16 mouse cellular contexts compared by ENCODE assay signal in genomic region chr6:22327091-22327490, GRCm38 (mm10). TPM values are rescaled to one million over a fixed set of nuclear protein-coding genes. Genes with fewer than 3 reads are reported as not detected.
DNase-seq lines count a peak whose midpoint lies in the region; ATAC-seq and TF ChIP-seq lines count a peak whose summit lies in the region.
"Had no signal": no experiment of that assay in that cellular context is flagged by ENCODE, and none has a peak within 500 bp of the region (broad histone marks: within the 10 kb centered on the region; RNA-seq: fewer than 3 reads in every experiment).

No protein-coding gene starts in this region.

- TF ChIP-seq EP300 in stomach, postnatal 0 days (optimal IDR thresholded peaks at IDR 0.05): no peak

- no peak overlapping the region for H3K9ac ChIP-seq in heart, embryonic 15.5 days
- H3K9ac ChIP-seq in midbrain, embryonic 14.5 days (replicated peaks; ENCODE audit: low read length): no peak overlapping the region
- no peak overlapping the region for H3K9ac ChIP-seq in midbrain, postnatal 0 days (replicated peaks; ENCODE audit: low read length, poor library complexity, severe bottlenecking)
- no peak overlapping the region for H3K9ac ChIP-seq in stomach, postnatal 0 days (ENCODE audit: low read length)
- no peak overlapping the region for H3K9ac ChIP-seq in hindbrain, embryonic 14.5 days
- H3K9ac ChIP-seq: limb, embryonic 13.5 days; neural tube, embryonic 13.5 days had no signal

- no peak for ATAC-seq in heart, embryonic 15.5 days (replicated peaks; ENCODE audit: insufficient number of reproducible peaks, insufficient read depth, low FRiP score, low read depth)
- no peak; the same call in 1 of the 2 replicates for ATAC-seq in midbrain, embryonic 14.5 days (ENCODE audit: low FRiP score, low TSS enrichment)
- no peak for ATAC-seq in midbrain, postnatal 0 days (ENCODE audit: low FRiP score)
- peak; percentile 31; the same call in 1 of the 2 replicates for ATAC-seq in stomach, postnatal 0 days (ENCODE audit: low FRiP score, low TSS enrichment)
- ATAC-seq in hindbrain, embryonic 14.5 days (ENCODE audit: low FRiP score): no peak
- ATAC-seq: midbrain, embryonic 16.5 days had no signal

- no peak for DNase-seq in heart, postnatal 14 days
- peak; percentile 35 for DNase-seq in midbrain, embryonic 14.5 days
- DNase-seq in midbrain, postnatal 0 days (ENCODE audit: low spot score): no peak
- DNase-seq in kidney, postnatal 10 days: peak; percentile 37
- peak; percentile 61 for DNase-seq in stomach, postnatal 0 days (ENCODE audit: low spot score)
- DNase-seq in hindbrain, embryonic 14.5 days (ENCODE audit: low spot score): no peak
- DNase-seq in heart, postnatal 10 days: no peak
- DNase-seq: adrenal gland, postnatal 14 days; cerebellum, postnatal 25 days had no signal

- peaks cover 3% of the 10 kb centered on the region; the same call in 1 of the 2 replicates for H3K36me3 ChIP-seq in heart, embryonic 15.5 days
- no peaks in the 10 kb centered on the region for H3K36me3 ChIP-seq in midbrain, embryonic 14.5 days (ENCODE audit: control insufficient read depth, insufficient read depth, low read length)
- H3K36me3 ChIP-seq in midbrain, postnatal 0 days (ENCODE audit: insufficient read depth, low read length): 0 out of 2 replicates have a peak, but pooled peaks cover 7% of the 10 kb centered on the region
- no peaks in the 10 kb centered on the region; the same call in 1 of the 2 replicates for H3K36me3 ChIP-seq in stomach, postnatal 0 days (ENCODE audit: control insufficient read depth, insufficient read depth, low read length)
- H3K36me3 ChIP-seq in hindbrain, embryonic 14.5 days (replicated peaks; ENCODE audit: control insufficient read depth, insufficient read depth): 0 out of 2 replicates have a peak, but pooled peaks cover 6% of the 10 kb centered on the region

- peaks cover 12% of the 10 kb centered on the region; the same call in 1 of the 2 replicates for H3K4me1 ChIP-seq in heart, embryonic 15.5 days (replicated peaks)
- no peaks in the 10 kb centered on the region for H3K4me1 ChIP-seq in midbrain, embryonic 14.5 days (ENCODE audit: control insufficient read depth, insufficient read depth, low read length)
- no peaks in the 10 kb centered on the region for H3K4me1 ChIP-seq in midbrain, postnatal 0 days (ENCODE audit: insufficient read depth, low read length)
- no peaks in the 10 kb centered on the region for H3K4me1 ChIP-seq in stomach, postnatal 0 days (replicated peaks; ENCODE audit: control insufficient read depth, insufficient read depth)
- H3K4me1 ChIP-seq in hindbrain, embryonic 14.5 days (replicated peaks; ENCODE audit: control insufficient read depth, insufficient read depth, low read length): no peaks in the 10 kb centered on the region
- H3K4me1 ChIP-seq: forebrain, embryonic 10.5 days; neural tube, embryonic 13.5 days had no signal

- no peak overlapping the region for H3K4me2 ChIP-seq in heart, embryonic 15.5 days
- H3K4me2 ChIP-seq in midbrain, embryonic 14.5 days (ENCODE audit: low read length): no peak overlapping the region
- H3K4me2 ChIP-seq in midbrain, postnatal 0 days (ENCODE audit: low read depth, low read length, poor library complexity, severe bottlenecking): no peak overlapping the region
- H3K4me2 ChIP-seq in stomach, postnatal 0 days (replicated peaks; ENCODE audit: low read depth): no peak overlapping the region
- no peak overlapping the region for H3K4me2 ChIP-seq in hindbrain, embryonic 14.5 days (replicated peaks)
- H3K4me2 ChIP-seq: limb, embryonic 13.5 days; neural tube, embryonic 13.5 days had no signal

- WGBS in heart, embryonic 15.5 days: 53% methylated on average over 4 of the region's 4 CpGs
- 66% methylated on average over 4 of the region's 4 CpGs for WGBS in midbrain, embryonic 14.5 days
- 54% methylated on average over 4 of the region's 4 CpGs for WGBS in midbrain, postnatal 0 days
- whole genome bisulfite sequencing in stomach, postnatal 0 days: 31% methylated on average over 4 of the region's 4 CpGs
- 69% methylated on average over 4 of the region's 4 CpGs for WGBS in hindbrain, embryonic 14.5 days

- no peaks in the 10 kb centered on the region for H3K27me3 ChIP-seq in heart, embryonic 15.5 days
- no peaks in the 10 kb centered on the region for H3K27me3 ChIP-seq in midbrain, embryonic 14.5 days (ENCODE audit: control insufficient read depth, insufficient read depth, low read length)
- H3K27me3 ChIP-seq in midbrain, postnatal 0 days (ENCODE audit: insufficient read depth, low read length): no peaks in the 10 kb centered on the region
- H3K27me3 ChIP-seq in stomach, postnatal 0 days (ENCODE audit: control insufficient read depth, insufficient read depth, low read length): no peaks in the 10 kb centered on the region
- no peaks in the 10 kb centered on the region for H3K27me3 ChIP-seq in hindbrain, embryonic 14.5 days (ENCODE audit: control insufficient read depth, insufficient read depth, low read length)
- H3K27me3 ChIP-seq: limb, embryonic 13.5 days; neural tube, embryonic 13.5 days had no signal

- no peak for TF ChIP-seq CTCF in midbrain, postnatal 0 days (IDR thresholded peaks at IDR 0.05)
- no peak for TF ChIP-seq CTCF in stomach, postnatal 0 days (IDR thresholded peaks at IDR 0.05; ENCODE audit: low read depth)

- H3K9me3 ChIP-seq in heart, embryonic 15.5 days (replicated peaks): no peaks in the 10 kb centered on the region
- H3K9me3 ChIP-seq in midbrain, embryonic 14.5 days (ENCODE audit: control insufficient read depth, low read length): no peaks in the 10 kb centered on the region
- H3K9me3 ChIP-seq in midbrain, postnatal 0 days (ENCODE audit: low read length): no peaks in the 10 kb centered on the region
- no peaks in the 10 kb centered on the region for H3K9me3 ChIP-seq in stomach, postnatal 0 days (ENCODE audit: control insufficient read depth, low read length)
- H3K9me3 ChIP-seq in hindbrain, embryonic 14.5 days (ENCODE audit: control insufficient read depth, low read length): no peaks in the 10 kb centered on the region
- H3K9me3 ChIP-seq: forebrain, embryonic 10.5 days; limb, embryonic 13.5 days; neural tube, embryonic 13.5 days had no signal

- no peak overlapping the region for H3K4me3 ChIP-seq in heart, embryonic 15.5 days
- H3K4me3 ChIP-seq in midbrain, embryonic 14.5 days (replicated peaks; ENCODE audit: low read depth, low read length): no peak overlapping the region
- H3K4me3 ChIP-seq in midbrain, postnatal 0 days (ENCODE audit: low read depth, low read length): no peak overlapping the region
- H3K4me3 ChIP-seq in stomach, postnatal 0 days (ENCODE audit: low read depth, low read length): no peak overlapping the region
- no peak overlapping the region for H3K4me3 ChIP-seq in hindbrain, embryonic 14.5 days (replicated peaks; ENCODE audit: low read length)
- H3K4me3 ChIP-seq: forebrain, embryonic 10.5 days; limb, embryonic 13.5 days; neural tube, embryonic 13.5 days had no signal

- 0 out of 2 replicates have a peak overlapping the region, but pooled peaks have one; percentile 18 for H3K27ac ChIP-seq in heart, embryonic 15.5 days
- no peak overlapping the region for H3K27ac ChIP-seq in midbrain, embryonic 14.5 days (replicated peaks; ENCODE audit: low read depth, low read length)
- H3K27ac ChIP-seq in midbrain, postnatal 0 days (ENCODE audit: low read depth, low read length): no peak overlapping the region
- H3K27ac ChIP-seq in stomach, postnatal 0 days (replicated peaks): no peak overlapping the region
- no peak overlapping the region for H3K27ac ChIP-seq in hindbrain, embryonic 14.5 days
- H3K27ac ChIP-seq: forebrain, embryonic 10.5 days; limb, embryonic 13.5 days; neural tube, embryonic 13.5 days had no signal

- intact Hi-C loops in heart, postnatal 14 days (cut with DNase I): loop anchor here (2.0 to 10.0 kb wide), 3 partner anchors 28 to 658 kb away; no protein-coding TSS in a partner anchor
- intact Hi-C loops in heart, postnatal 10 days (cut with DNase I): loop anchor here (5.0 kb wide), 2 partner anchors 205 to 655 kb away; no protein-coding TSS in a partner anchor

RNA-seq across cellular contexts. Expression of gene Fam3c, which starts 29.0 kb away (rescaled TPM):
- polyA plus RNA-seq in heart, embryonic 15.5 days (2015; fragmentation: Nextera tagmentation; extraction: Ambion mirVana): 45.7 and 49.1 TPM in 2 replicates
- total RNA-seq in heart, postnatal 14 days (2021): 10 to 100 TPM; 28.9 to 29.0 TPM
- 69.3 and 73.7 TPM in 2 replicates for polyA plus RNA-seq in midbrain, embryonic 14.5 days (2014; fragmentation: Nextera tagmentation; extraction: Ambion mirVana)
- 68.7 and 74.5 TPM in 2 replicates for total RNA-seq in midbrain, postnatal 0 days (2014; rRNA removed)
- polyA plus RNA-seq in midbrain, postnatal 0 days (2015; fragmentation: Nextera tagmentation; extraction: Ambion mirVana): 130 and 135 TPM in 2 replicates
- 94.8 and 99.4 TPM in 2 replicates for polyA plus RNA-seq in stomach, postnatal 0 days (2015; fragmentation: Nextera tagmentation; extraction: Ambion mirVana)
- 81.1 and 101 TPM in 2 replicates for polyA plus RNA-seq in hindbrain, embryonic 14.5 days (2014; fragmentation: Nextera tagmentation; extraction: Ambion mirVana)
- 10 to 100 TPM; 33.4 to 36.7 TPM for total RNA-seq in heart, postnatal 10 days (2021)

RNA-seq across cellular contexts. Expression of gene Wnt16, which starts 39.1 kb away (rescaled TPM):
- polyA plus RNA-seq in heart, embryonic 15.5 days (2015; fragmentation: Nextera tagmentation; extraction: Ambion mirVana): 2.3 and 2.7 TPM in 2 replicates
- under 1 TPM; 0.33 to 0.34 TPM for total RNA-seq in heart, postnatal 14 days (2021)
- 0.18 TPM in 1 of 2 replicates, not detected in the other for polyA plus RNA-seq in midbrain, embryonic 14.5 days (2014; fragmentation: Nextera tagmentation; extraction: Ambion mirVana)
- 1.9 and 2.0 TPM in 2 replicates for total RNA-seq in midbrain, postnatal 0 days (2014; rRNA removed)
- 0.27 and 0.75 TPM in 2 replicates for polyA plus RNA-seq in midbrain, postnatal 0 days (2015; fragmentation: Nextera tagmentation; extraction: Ambion mirVana)
- 4.5 and 8.1 TPM in 2 replicates for polyA plus RNA-seq in stomach, postnatal 0 days (2015; fragmentation: Nextera tagmentation; extraction: Ambion mirVana)
- 0.16 and 0.90 TPM in 2 replicates for polyA plus RNA-seq in hindbrain, embryonic 14.5 days (2014; fragmentation: Nextera tagmentation; extraction: Ambion mirVana)
- under 1 TPM; 0.38 to 0.64 TPM for total RNA-seq in heart, postnatal 10 days (2021)
- total RNA-seq: megakaryocyte progenitor cell, adult 5-6 weeks had no signal
- polyA plus RNA-seq: midbrain, embryonic 16.5 days; thymus, postnatal 0 days had no signal

Comparison
In these comparisons a context has a peak if more than half of its experiments do, and no peak if none do; other contexts are left out.
1. DNase-seq: peak in midbrain, embryonic 14.5 days (single experiment), kidney, postnatal 10 days (single experiment) and stomach, postnatal 0 days (single experiment); none in heart, postnatal 14 days (0 of 2), midbrain, postnatal 0 days (single experiment), hindbrain, embryonic 14.5 days (single experiment) and heart, postnatal 10 days (0 of 2).